Mouse (Mus musculus) kidney, adult 2 months (tissue): ENCODE results near the gene Mlip. TPM values are rescaled to one million over a fixed set of nuclear protein-coding genes. Genes with fewer than 3 reads are reported as not detected.

Experiments
- DNase-seq: peaks from one replicate; pipeline ENCODE4 v3.0.0; 2021
- H3K27ac ChIP-seq: fragments of 200-500 bp; 2 replicates; pipeline ENCODE4 v1.5.1; 2012; ENCODE audit warnings: low read depth, low read length, control low read depth, inconsistent platforms; ENCODE audit not compliant: insufficient read depth
- H3K27me3 ChIP-seq: fragments of 200-500 bp; replicated peaks from 2 replicates; pipeline ENCODE4 v1.6.1; 2012; ENCODE audit warnings: mild to moderate bottlenecking, moderate library complexity, low read length, inconsistent platforms; ENCODE audit not compliant: control insufficient read depth, insufficient read depth
- H3K36me3 ChIP-seq: fragments of 200-500 bp; 2 replicates; pipeline ENCODE4 v1.6.1; 2012; ENCODE audit warnings: mild to moderate bottlenecking, moderate library complexity, low read length, inconsistent platforms; ENCODE audit not compliant: control insufficient read depth, insufficient read depth
- H3K4me1 ChIP-seq: fragments of 200-500 bp; 2 replicates; pipeline ENCODE4 v1.6.1; 2011; ENCODE audit warnings: low read length; ENCODE audit not compliant: control insufficient read depth, insufficient read depth
- H3K4me3 ChIP-seq: fragments of 200-500 bp; 2 replicates; pipeline ENCODE4 v1.5.1; 2011; ENCODE audit warnings: mild to moderate bottlenecking, low read depth, low read length, control low read depth; ENCODE audit not compliant: insufficient read depth
- CTCF ChIP-seq: fragments of 200-500 bp; conservative IDR thresholded peaks from 2 replicates; pipeline ENCODE4 v1.5.1; 2011; ENCODE audit warnings: low read depth, mild to moderate bottlenecking, control low read depth, low read length, moderate library complexity, mixed read lengths; ENCODE audit not compliant: insufficient read depth, insufficient read length
- POLR2A ChIP-seq: fragments of 200-500 bp; IDR thresholded peaks from one replicate; pipeline ENCODE4 v1.6.1; 2011; ENCODE audit warnings: low read depth, low read length, control low read depth
- WGBS: fragments of 180-500 bp; shearing (Covaris S2); methylation state at CpG from one replicate; pipeline ENCODE4 v1.1.7; 2018; 5-methylcytosine and 5-hydroxymethylcytosine counted together
- polyA plus RNA-seq: library from polyadenylated mRNA; depleted of rRNA; stranded (reverse); fragments of >200 nt; gene quantifications from 2 replicates; pipeline ENCODE4 v1.2.3, GENCODE M21; 2012

Mlip gene
- polyA plus RNA-seq, 1 experiment: 0.55 TPM

GRCm38 (mm10) chr9:77318346-77318745 lies 34.4 kb downstream of the Mlip start:
- no peak overlapping the region for H3K27ac ChIP-seq
- H3K4me1 ChIP-seq: no peaks in the 10 kb centered on the region
- TF ChIP-seq POLR2A: no peak
- TF ChIP-seq CTCF: no peak
- H3K36me3 ChIP-seq: no peaks in the 10 kb centered on the region
- WGBS: 76% methylated on average over 3 of the region's 3 CpGs
- no peaks in the 10 kb centered on the region for H3K27me3 ChIP-seq
- no peak for DNase-seq
- no peak overlapping the region for H3K4me3 ChIP-seq

- no peaks in the 10 kb centered on the region for H3K36me3 ChIP-seq
- TF ChIP-seq POLR2A: no peak
- no peak for TF ChIP-seq CTCF
- H3K4me1 ChIP-seq: no peaks in the 10 kb centered on the region
- 83% methylated on average over 6 of the region's 6 CpGs for WGBS
- no peak overlapping the region for H3K27ac ChIP-seq
- H3K4me3 ChIP-seq: no peak overlapping the region
- DNase-seq: no peak
- no peaks in the 10 kb centered on the region for H3K27me3 ChIP-seq
Observed at GRCm38 (mm10) chr9:77310548-77310947, 42.2 kb downstream of the Mlip start.

GRCm38 (mm10) chr9:77305417-77305816 lies 47.4 kb downstream of the Mlip start:
- H3K36me3 ChIP-seq: no peaks in the 10 kb centered on the region
- DNase-seq: no peak
- H3K27me3 ChIP-seq: no peaks in the 10 kb centered on the region
- TF ChIP-seq CTCF (no peak), POLR2A (no peak)
- no peak overlapping the region for H3K27ac ChIP-seq
- H3K4me1 ChIP-seq: no peaks in the 10 kb centered on the region
- WGBS: 92% methylated on average over 2 of the region's 2 CpGs
- H3K4me3 ChIP-seq: no peak overlapping the region

GRCm38 (mm10) chr9:77302340-77302739 lies 50.4 kb downstream of the Mlip start:
- 74% methylated on average over 8 of the region's 8 CpGs for WGBS
- no peak for DNase-seq
- H3K27ac ChIP-seq: no peak overlapping the region
- TF ChIP-seq CTCF (no peak), POLR2A (no peak)
- no peak overlapping the region for H3K4me3 ChIP-seq
- no peaks in the 10 kb centered on the region for H3K4me1 ChIP-seq
- no peaks in the 10 kb centered on the region for H3K36me3 ChIP-seq
- no peaks in the 10 kb centered on the region for H3K27me3 ChIP-seq

- Histone ChIP-seq H3K4me1 (no peaks in the 10 kb centered on the region), H3K27ac (no peak overlapping the region), H3K4me3 (no peak overlapping the region), H3K27me3 (no peaks in the 10 kb centered on the region; the same call in 1 of the 2 replicates), H3K36me3 (no peaks in the 10 kb centered on the region)
- TF ChIP-seq POLR2A: no peak
- TF ChIP-seq CTCF: no peak
- WGBS: 93% methylated on average over 5 of the region's 5 CpGs
- DNase-seq: no peak
Observed at GRCm38 (mm10) chr9:77287958-77288357, 64.8 kb downstream of the Mlip start.

- no peak overlapping the region for H3K4me3 ChIP-seq
- H3K36me3 ChIP-seq: no peaks in the 10 kb centered on the region
- no peak for TF ChIP-seq CTCF
- no peak for TF ChIP-seq POLR2A
- no peak for DNase-seq
- 77% methylated on average over 5 of the region's 5 CpGs for WGBS
- no peak overlapping the region for H3K27ac ChIP-seq
- H3K4me1 ChIP-seq: no peaks in the 10 kb centered on the region
- H3K27me3 ChIP-seq: no peaks in the 10 kb centered on the region
Observed at GRCm38 (mm10) chr9:77279371-77279770, 73.4 kb downstream of the Mlip start.

- no peak for TF ChIP-seq POLR2A
- TF ChIP-seq CTCF: no peak
- Histone ChIP-seq H3K36me3 (no peaks in the 10 kb centered on the region), H3K4me1 (no peaks in the 10 kb centered on the region), H3K27me3 (no peaks in the 10 kb centered on the region), H3K27ac (no peak overlapping the region), H3K4me3 (no peak overlapping the region)
- DNase-seq: no peak
- 68% methylated on average over 3 of the region's 3 CpGs for WGBS
Observed at GRCm38 (mm10) chr9:77278055-77278454, 74.7 kb downstream of the Mlip start.

GRCm38 (mm10) chr9:77277270-77277669 lies 75.5 kb downstream of the Mlip start:
- H3K27ac ChIP-seq: no peak overlapping the region
- H3K36me3 ChIP-seq: no peaks in the 10 kb centered on the region
- no peaks in the 10 kb centered on the region for H3K27me3 ChIP-seq
- no peak overlapping the region for H3K4me3 ChIP-seq
- no peak for TF ChIP-seq CTCF
- TF ChIP-seq POLR2A: no peak
- H3K4me1 ChIP-seq: no peaks in the 10 kb centered on the region
- no peak for DNase-seq
- 59% methylated on average over 5 of the region's 5 CpGs for WGBS
